Mouse (Mus musculus): ENCODE results near the gene Asic2.

GRCm38 (mm10) chr11:81111626-81112025, 856.6 kb downstream of the Asic2 start:
- no peak for TF ChIP-seq EP300 (optimal IDR thresholded peaks at IDR 0.05)
- no peak for TF ChIP-seq CTCF (IDR thresholded peaks at IDR 0.05; ENCODE audit: low read depth)

All from stomach, postnatal 0 days (tissue).